Mouse (Mus musculus) skeletal muscle tissue, adult 2 months (tissue): ENCODE measurements around the gene Porcn.

Source experiments
- DNase-seq: peaks from one replicate; pipeline ENCODE4 v3.0.0-alpha.2; 2012; ENCODE audit warnings: low read depth, low spot score

Porcn gene

GRCm38 (mm10) chrX:8206015-8206693 lies at the start of gene Porcn:
Porcn (minus strand) TSS chrX:8206525.
- DNase-seq = peak; percentile 49

- DNase-seq = no peak
Measured at GRCm38 (mm10) chrX:8255807-8256206, 49.5 kb upstream of the Porcn start.

GRCm38 (mm10) chrX:8253711-8254110 lies 47.4 kb upstream of the Porcn start:
- no peak for DNase-seq

- DNase-seq = peak; percentile 76
Measured at GRCm38 (mm10) chrX:8252334-8253285, 46.3 kb upstream of the Porcn start, which contains the start of gene Ftsj1. Ftsj1 (minus strand) TSS chrX:8252406.

- DNase-seq = peak; percentile 1
Measured at GRCm38 (mm10) chrX:8251789-8252333, 45.5 kb upstream of the Porcn start.

- DNase-seq = no peak
Measured at GRCm38 (mm10) chrX:8248542-8249120, 42.3 kb upstream of the Porcn start.

- DNase-seq = no peak
Measured at GRCm38 (mm10) chrX:8247680-8248079, 41.4 kb upstream of the Porcn start.

- no peak for DNase-seq
Measured at GRCm38 (mm10) chrX:8238804-8239395, 32.6 kb upstream of the Porcn start.

GRCm38 (mm10) chrX:8236704-8237103 lies 30.4 kb upstream of the Porcn start:
- DNase-seq = no peak

- no peak for DNase-seq
Measured at GRCm38 (mm10) chrX:8233602-8234001, 27.3 kb upstream of the Porcn start.

- DNase-seq = no peak
Measured at GRCm38 (mm10) chrX:8230272-8230671, 23.9 kb upstream of the Porcn start.

- DNase-seq = no peak
Measured at GRCm38 (mm10) chrX:8223473-8223872, 17.1 kb upstream of the Porcn start.

- DNase-seq = peak; percentile 18
Measured at GRCm38 (mm10) chrX:8222678-8223421, 16.5 kb upstream of the Porcn start.

GRCm38 (mm10) chrX:8222296-8222677 lies 16.0 kb upstream of the Porcn start:
- no peak for DNase-seq

- DNase-seq = no peak
Measured at GRCm38 (mm10) chrX:8219651-8220050, 13.3 kb upstream of the Porcn start.

GRCm38 (mm10) chrX:8218114-8218513 lies 11.8 kb upstream of the Porcn start:
- no peak for DNase-seq

GRCm38 (mm10) chrX:8217383-8217782 lies 11.1 kb upstream of the Porcn start:
- no peak for DNase-seq

GRCm38 (mm10) chrX:8211490-8212207 lies 5.3 kb upstream of the Porcn start:
- no peak for DNase-seq

GRCm38 (mm10) chrX:8209720-8210119 lies 3.4 kb upstream of the Porcn start:
- no peak for DNase-seq

- no peak for DNase-seq
Measured at GRCm38 (mm10) chrX:8207224-8207623, 899 bp upstream of the Porcn start.
